Mouse (Mus musculus): Measurements from ENCODE around the gene Acbd6. TPM values are rescaled to one million over a fixed set of nuclear protein-coding genes. Genes with fewer than 3 reads are reported as not detected.

Gene Acbd6
- polyA plus RNA-seq, 1 experiment from 2014 or later: 70.8 TPM

DNA sequence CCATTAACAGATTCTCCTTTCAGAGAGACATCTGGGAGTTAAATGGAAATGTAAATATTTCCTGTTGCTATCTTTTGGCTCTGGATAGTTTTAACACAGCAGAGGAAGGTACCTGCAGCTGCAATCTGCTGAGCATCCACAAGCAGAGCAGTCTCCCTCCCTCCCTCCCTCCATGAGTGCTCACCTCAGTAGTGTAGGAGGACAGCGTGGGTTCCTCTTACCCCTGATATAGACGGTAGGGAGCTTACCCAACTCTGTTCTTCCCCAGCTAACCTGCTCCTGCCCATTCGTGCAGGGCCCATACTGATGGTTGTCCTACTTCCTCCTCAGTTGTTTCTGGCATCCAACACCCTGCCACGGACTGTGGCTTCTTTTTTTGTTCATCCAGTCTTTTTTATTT is 50.6 kb downstream of the Acbd6 start:
- H3K4me2 ChIP-seq: no peak overlapping the region
- WGBS: 46% methylated on average over 4 of the region's 4 CpGs

GRCm38 (mm10) chr1:155614426-155614825 is 56.5 kb downstream of the Acbd6 start:
- H3K9me3 ChIP-seq: no peaks in the 10 kb centered on the region
- H3K4me1 ChIP-seq: no peaks in the 10 kb centered on the region
- H3K36me3 ChIP-seq: no peaks in the 10 kb centered on the region
- H3K9ac ChIP-seq: no peak overlapping the region
- no peak overlapping the region for H3K27ac ChIP-seq
- ATAC-seq (ENCODE audit: borderline replicate concordance, extremely low read depth, low FRiP score, low TSS enrichment): no peak
- 43% methylated on average over 2 of the region's 2 CpGs for WGBS
- H3K4me3 ChIP-seq: no peak overlapping the region
- no peak overlapping the region for H3K4me2 ChIP-seq
- H3K27me3 ChIP-seq: no peaks in the 10 kb centered on the region

More for the DNA sequence above, 50.6 kb downstream of the Acbd6 start:
- no peaks in the 10 kb centered on the region for H3K36me3 ChIP-seq
- H3K4me3 ChIP-seq: no peak overlapping the region
- H3K9me3 ChIP-seq: no peaks in the 10 kb centered on the region
- no peaks in the 10 kb centered on the region for H3K27me3 ChIP-seq
- H3K9ac ChIP-seq: no peak overlapping the region
- no peak for ATAC-seq (ENCODE audit: borderline replicate concordance, extremely low read depth, low FRiP score, low TSS enrichment)
- H3K4me1 ChIP-seq: no peaks in the 10 kb centered on the region
- H3K27ac ChIP-seq: no peak overlapping the region

- H3K4me1 ChIP-seq: no peaks in the 10 kb centered on the region
- no peaks in the 10 kb centered on the region for H3K27me3 ChIP-seq
- no peak overlapping the region for H3K4me2 ChIP-seq
- no peak overlapping the region for H3K27ac ChIP-seq
- 80% methylated on average over 6 of the region's 6 CpGs for WGBS
- H3K36me3 ChIP-seq: no peaks in the 10 kb centered on the region; the same call in 1 of the 2 replicates
- H3K4me3 ChIP-seq: no peak overlapping the region
- no peaks in the 10 kb centered on the region for H3K9me3 ChIP-seq
- ATAC-seq (ENCODE audit: borderline replicate concordance, extremely low read depth, low FRiP score, low TSS enrichment): no peak
- H3K9ac ChIP-seq: no peak overlapping the region
Measured at GRCm38 (mm10) chr1:155621075-155621474, 63.2 kb downstream of the Acbd6 start.

- Histone ChIP-seq H3K27ac (no peak overlapping the region), H3K9me3 (no peaks in the 10 kb centered on the region), H3K4me2 (no peak overlapping the region), H3K27me3 (no peaks in the 10 kb centered on the region), H3K4me1 (no peaks in the 10 kb centered on the region), H3K36me3 (no peaks in the 10 kb centered on the region; the same call in 1 of the 2 replicates), H3K4me3 (no peak overlapping the region), H3K9ac (no peak overlapping the region)
- ATAC-seq (ENCODE audit: borderline replicate concordance, extremely low read depth, low FRiP score, low TSS enrichment): no peak
- 92% methylated on average over 8 of the region's 8 CpGs for WGBS
Measured at GRCm38 (mm10) chr1:155623192-155623591, 65.3 kb downstream of the Acbd6 start.

DNA sequence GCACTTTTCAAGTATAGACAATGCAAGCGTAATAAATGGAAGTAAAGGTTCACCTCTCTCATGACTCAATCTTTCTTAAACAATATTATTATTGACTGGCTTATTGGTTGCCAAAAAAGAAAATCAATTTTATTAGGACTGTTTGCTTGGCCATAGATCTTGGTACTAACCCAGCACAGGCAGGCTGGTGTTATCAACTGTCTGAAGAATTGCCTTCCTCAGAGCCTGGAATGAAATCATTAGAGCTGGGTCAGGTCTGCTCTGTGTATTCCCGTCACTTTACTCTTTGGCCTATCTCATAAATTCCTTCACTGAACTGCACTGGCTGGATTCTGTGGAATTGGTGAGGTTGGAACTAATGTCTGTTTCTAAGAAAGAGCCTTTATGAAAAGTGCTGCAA is 69.8 kb downstream of the Acbd6 start:
- no peak for ATAC-seq (ENCODE audit: borderline replicate concordance, extremely low read depth, low FRiP score, low TSS enrichment)
- H3K36me3 ChIP-seq: peaks cover 3% of the 10 kb centered on the region; the same call in 1 of the 2 replicates
- no peaks in the 10 kb centered on the region for H3K9me3 ChIP-seq
- no peaks in the 10 kb centered on the region for H3K27me3 ChIP-seq
- H3K4me2 ChIP-seq: no peak overlapping the region
- H3K4me3 ChIP-seq: no peak overlapping the region
- WGBS: 84% methylated on average over 2 of the region's 2 CpGs
- H3K4me1 ChIP-seq: no peaks in the 10 kb centered on the region
- no peak overlapping the region for H3K27ac ChIP-seq
- no peak overlapping the region for H3K9ac ChIP-seq

GRCm38 (mm10) chr1:155636648-155637047 is 78.7 kb downstream of the Acbd6 start:
- H3K9ac ChIP-seq: no peak overlapping the region
- H3K36me3 ChIP-seq: 0 out of 2 replicates have a peak, but pooled peaks cover 3% of the 10 kb centered on the region
- 90% methylated on average over 7 of the region's 7 CpGs for WGBS
- H3K4me1 ChIP-seq: no peaks in the 10 kb centered on the region
- no peak overlapping the region for H3K4me2 ChIP-seq
- no peaks in the 10 kb centered on the region for H3K9me3 ChIP-seq
- ATAC-seq (ENCODE audit: borderline replicate concordance, extremely low read depth, low FRiP score, low TSS enrichment): no peak
- no peak overlapping the region for H3K4me3 ChIP-seq
- no peak overlapping the region for H3K27ac ChIP-seq
- no peaks in the 10 kb centered on the region for H3K27me3 ChIP-seq

GRCm38 (mm10) chr1:155645816-155646215 is 87.9 kb downstream of the Acbd6 start:
- no peak overlapping the region for H3K4me3 ChIP-seq
- 82% methylated on average over 5 of the region's 5 CpGs for WGBS
- ATAC-seq (ENCODE audit: borderline replicate concordance, extremely low read depth, low FRiP score, low TSS enrichment): no peak

DNA sequence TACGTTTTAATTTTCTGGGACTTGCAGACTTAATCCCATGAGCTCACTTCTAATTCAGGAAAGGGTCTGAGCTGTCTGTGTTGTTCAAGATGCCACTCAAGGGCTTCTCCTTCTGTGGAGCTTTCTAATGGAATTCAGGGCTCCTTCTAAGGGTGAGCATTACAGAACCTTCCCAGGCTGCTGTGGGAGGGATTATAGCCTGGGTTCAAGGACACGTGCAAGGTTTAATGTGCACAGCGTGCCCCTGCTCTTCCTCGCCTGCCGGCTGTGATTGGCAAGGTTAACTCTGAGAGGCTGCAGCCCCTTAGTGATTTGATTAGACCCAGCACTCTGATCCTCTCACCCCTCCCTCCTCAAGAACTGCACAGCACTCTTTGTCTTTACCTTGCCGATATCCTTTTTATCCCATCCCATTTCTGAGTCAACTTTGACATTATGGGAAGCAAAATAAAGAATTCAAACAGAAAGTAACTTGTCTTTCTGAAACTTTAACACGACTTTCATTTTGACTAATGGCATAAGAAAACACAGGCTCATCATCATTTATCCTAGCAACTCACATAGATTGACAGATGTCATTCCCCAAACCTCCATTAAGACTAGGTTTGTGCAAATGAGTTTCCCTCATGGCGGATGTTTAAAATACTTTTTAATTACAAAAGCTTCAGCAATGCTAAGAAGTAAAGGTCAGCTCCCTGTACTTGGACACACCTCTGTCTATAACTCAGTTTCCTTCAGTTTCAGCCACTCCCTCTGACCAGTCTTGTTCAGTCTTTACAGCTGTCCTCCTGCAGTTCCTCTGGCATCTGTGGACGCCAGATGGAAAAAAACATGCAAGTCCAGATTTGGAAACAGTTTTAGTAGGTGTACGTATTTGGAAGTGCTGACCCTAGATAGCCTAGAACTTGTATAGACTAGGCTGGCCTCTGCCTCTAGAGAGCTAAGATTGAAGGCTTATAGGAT is 88.7 kb downstream of the Acbd6 start:
- no peaks in the 10 kb centered on the region for H3K9me3 ChIP-seq
- 70% methylated on average over 10 of the region's 10 CpGs for WGBS

More at GRCm38 (mm10) chr1:155645816-155646215, 87.9 kb downstream of the Acbd6 start:
- Histone ChIP-seq H3K36me3 (no peaks in the 10 kb centered on the region), H3K9ac (no peak overlapping the region), H3K9me3 (no peaks in the 10 kb centered on the region), H3K27me3 (no peaks in the 10 kb centered on the region), H3K27ac (no peak overlapping the region), H3K4me1 (peaks cover 5% of the 10 kb centered on the region), H3K4me2 (no peak overlapping the region)

DNA sequence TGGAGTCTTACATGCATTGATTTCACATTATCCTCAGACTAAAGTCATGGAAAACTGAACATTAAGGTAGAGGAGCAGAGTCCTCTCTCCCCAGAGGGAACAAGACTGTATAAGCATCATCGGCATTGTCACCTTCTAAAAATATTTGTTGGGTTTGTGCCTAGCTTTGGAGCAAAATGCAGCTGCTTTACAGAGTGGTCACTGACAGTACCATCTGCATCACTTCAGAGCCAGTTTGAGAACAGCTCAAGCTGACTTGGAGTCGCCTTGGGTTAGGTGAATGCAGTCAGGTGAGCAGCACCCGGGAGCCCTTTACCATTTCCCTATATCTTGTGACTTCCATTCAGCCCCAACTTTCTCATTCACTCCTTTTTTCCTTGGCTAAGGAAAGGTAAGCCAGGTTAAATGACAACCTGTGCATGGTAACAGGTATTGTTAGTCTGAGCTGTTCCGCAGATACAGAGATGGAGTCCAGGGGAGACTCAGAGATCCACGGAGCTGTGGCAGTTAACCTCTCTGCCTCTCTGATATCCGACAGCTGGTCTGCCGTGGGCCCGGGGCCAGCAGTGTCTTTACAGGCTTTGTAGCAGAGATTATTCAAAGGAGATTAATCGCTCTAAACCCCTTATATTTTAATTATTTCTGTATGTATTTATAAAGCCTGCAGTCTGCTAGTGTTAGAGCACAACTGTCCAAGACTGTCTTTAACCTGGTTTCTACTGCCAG is 92.4 kb downstream of the Acbd6 start:
- no peaks in the 10 kb centered on the region for H3K36me3 ChIP-seq

More for the DNA sequence above, 88.7 kb downstream of the Acbd6 start:
- no peak overlapping the region for H3K27ac ChIP-seq
- no peak for ATAC-seq (ENCODE audit: borderline replicate concordance, extremely low read depth, low FRiP score, low TSS enrichment)
- H3K4me2 ChIP-seq: no peak overlapping the region
- H3K9ac ChIP-seq: no peak overlapping the region
- H3K4me1 ChIP-seq: peaks cover 5% of the 10 kb centered on the region
- H3K36me3 ChIP-seq: no peaks in the 10 kb centered on the region
- H3K27me3 ChIP-seq: no peaks in the 10 kb centered on the region
- H3K4me3 ChIP-seq: no peak overlapping the region

DNA sequence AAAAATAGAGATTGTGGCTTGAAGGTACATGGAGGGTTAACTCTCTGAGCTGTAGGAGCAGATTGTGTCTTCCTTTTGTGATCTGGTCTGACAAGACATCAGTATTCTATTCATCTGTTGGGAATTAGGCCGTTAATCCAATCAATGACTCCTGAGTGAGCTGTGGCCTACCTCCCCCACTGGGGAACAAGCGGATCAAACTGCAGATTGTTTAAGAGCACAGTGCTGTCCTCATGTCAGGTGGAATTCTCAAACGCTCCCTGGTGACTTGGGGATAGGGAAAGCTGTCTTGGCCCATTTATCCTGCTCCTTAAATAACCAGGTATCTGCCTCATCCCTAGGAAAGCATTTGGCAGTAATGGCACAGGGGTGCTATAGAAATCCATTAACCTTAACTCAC is 97.0 kb downstream of the Acbd6 start:
- 67% methylated on average over 3 of the region's 3 CpGs for WGBS
- Histone ChIP-seq H3K4me2 (no peak overlapping the region), H3K9ac (no peak overlapping the region), H3K27ac (no peak overlapping the region), H3K27me3 (no peaks in the 10 kb centered on the region), H3K4me1 (peaks cover 5% of the 10 kb centered on the region), H3K4me3 (no peak overlapping the region), H3K9me3 (no peaks in the 10 kb centered on the region), H3K36me3 (no peaks in the 10 kb centered on the region)
- ATAC-seq (ENCODE audit: borderline replicate concordance, extremely low read depth, low FRiP score, low TSS enrichment): no peak

More for the DNA sequence above, 92.4 kb downstream of the Acbd6 start:
- WGBS: 55% methylated on average over 9 of the region's 9 CpGs
- H3K4me3 ChIP-seq: no peak overlapping the region
- ATAC-seq (ENCODE audit: borderline replicate concordance, extremely low read depth, low FRiP score, low TSS enrichment): no peak; the same call in 1 of the 2 replicates
- no peak overlapping the region for H3K9ac ChIP-seq
- H3K4me1 ChIP-seq: peaks cover 5% of the 10 kb centered on the region
- H3K9me3 ChIP-seq: no peaks in the 10 kb centered on the region
- H3K27ac ChIP-seq: no peak overlapping the region
- H3K27me3 ChIP-seq: no peaks in the 10 kb centered on the region
- no peak overlapping the region for H3K4me2 ChIP-seq

- Histone ChIP-seq H3K9ac (no peak overlapping the region), H3K4me1 (no peaks in the 10 kb centered on the region), H3K4me3 (no peak overlapping the region), H3K4me2 (no peak overlapping the region), H3K27me3 (no peaks in the 10 kb centered on the region), H3K36me3 (no peaks in the 10 kb centered on the region), H3K27ac (no peak overlapping the region), H3K9me3 (no peaks in the 10 kb centered on the region)
- 69% methylated on average over 5 of the region's 5 CpGs for WGBS
- no peak for ATAC-seq (ENCODE audit: borderline replicate concordance, extremely low read depth, low FRiP score, low TSS enrichment)
Measured at GRCm38 (mm10) chr1:155656321-155656720, 98.4 kb downstream of the Acbd6 start.

DNA sequence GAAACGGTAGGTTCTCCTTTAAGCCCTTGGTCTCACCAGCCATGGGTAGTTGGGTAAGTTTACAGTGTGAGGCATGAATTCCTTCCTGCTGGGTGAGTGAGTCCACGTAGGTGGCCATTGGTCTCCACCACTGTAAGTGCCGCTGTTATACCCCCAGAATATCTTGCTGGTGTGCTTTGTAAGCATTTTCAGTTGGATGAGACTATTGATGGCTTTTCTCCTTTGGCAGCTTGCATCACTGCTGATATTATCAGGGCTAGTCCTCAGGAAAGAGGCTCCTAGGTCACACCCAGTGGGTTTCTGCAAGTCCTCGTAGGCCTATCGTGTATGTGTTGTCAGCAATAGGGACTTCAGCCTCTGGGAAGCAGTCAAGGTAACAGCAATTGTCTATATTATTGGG is 106.1 kb downstream of the Acbd6 start:
- Histone ChIP-seq H3K27ac (no peak overlapping the region), H3K27me3 (no peaks in the 10 kb centered on the region), H3K9ac (no peak overlapping the region), H3K36me3 (no peaks in the 10 kb centered on the region), H3K9me3 (no peaks in the 10 kb centered on the region), H3K4me3 (no peak overlapping the region), H3K4me2 (no peak overlapping the region), H3K4me1 (no peaks in the 10 kb centered on the region)
- no peak for ATAC-seq (ENCODE audit: borderline replicate concordance, extremely low read depth, low FRiP score, low TSS enrichment)
- WGBS: 76% methylated on average over 5 of the region's 5 CpGs

Data from lung, embryonic 15.5 days (tissue).